Mouse (Mus musculus) left cerebral cortex, adult 11 months (tissue): ENCODE measurements at regions not wholly inside any gene's neighbourhood (a gene's known extent, or its start where the extent isn't known, plus 50 kb on each side); places are given as distances from the start of the nearest gene placed in this dataset.
A peak's percentile ranks its signal among the peaks of the same experiment; 100 is the strongest.

Experiments used
- DNase-seq: peaks from one replicate; pipeline ENCODE4 v3.0.0; 2022; ENCODE audit warnings: low spot score

DNA sequence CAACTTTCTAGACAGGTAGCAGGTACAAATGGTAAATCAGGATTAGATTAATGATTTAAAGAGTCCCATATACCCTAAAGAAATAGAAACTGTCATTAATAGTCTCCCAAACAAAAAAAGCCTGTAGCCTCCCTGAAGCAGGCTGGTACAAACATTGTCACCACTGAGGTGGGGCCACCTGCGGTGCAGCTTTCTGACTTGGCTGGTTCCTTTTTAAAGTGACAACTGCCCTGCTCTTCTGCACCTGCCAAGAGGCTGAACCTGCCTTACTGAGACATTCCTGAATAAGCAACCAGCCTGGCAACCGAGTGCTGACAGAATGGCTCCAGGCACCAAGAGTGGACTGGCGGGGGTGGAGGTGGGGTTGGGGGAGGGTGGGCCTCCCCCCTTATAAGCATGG lies 687.0 kb upstream of the Vrk2 start:
- no peak for DNase-seq

DNA sequence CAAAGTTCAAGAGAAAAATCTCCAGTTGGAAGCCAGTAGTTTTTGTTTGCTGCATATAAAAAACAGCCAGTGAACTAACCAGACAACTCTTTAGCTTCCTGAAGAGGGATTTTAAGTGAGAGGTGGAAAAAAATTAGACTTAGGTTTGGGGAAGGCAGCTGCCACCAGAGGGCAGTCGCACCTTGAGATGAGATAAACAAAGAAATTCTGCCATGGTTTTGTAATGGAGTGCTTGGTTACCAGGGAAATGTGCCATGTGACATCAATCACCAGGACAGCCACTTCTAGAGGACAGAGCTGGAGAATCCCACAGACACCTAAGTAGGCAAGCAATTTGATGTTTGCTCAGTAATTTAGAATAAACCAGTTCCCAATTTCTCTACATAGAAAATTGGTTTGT lies 670.5 kb upstream of the Vrk2 start:
- peak; percentile 44 for DNase-seq

DNA sequence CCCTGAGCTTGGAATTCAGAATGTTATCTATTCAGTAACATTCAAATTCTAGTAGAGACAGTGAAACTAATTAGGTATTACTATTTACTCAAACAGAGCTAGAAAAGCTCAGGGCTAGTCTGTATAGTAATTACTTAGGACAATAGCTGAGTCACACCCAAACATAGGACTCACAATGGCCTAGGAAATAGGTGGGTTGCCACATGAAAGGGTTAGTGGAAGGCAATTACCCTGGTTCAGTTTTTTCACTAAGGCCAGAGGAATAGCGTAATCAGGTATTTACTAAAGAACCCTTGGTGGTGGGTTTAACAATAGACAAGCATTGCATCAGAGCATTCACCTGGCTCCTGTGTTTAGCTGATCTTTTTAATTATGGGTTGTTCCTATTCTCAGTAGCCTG lies 664.7 kb upstream of the Vrk2 start:
- no peak for DNase-seq

DNA sequence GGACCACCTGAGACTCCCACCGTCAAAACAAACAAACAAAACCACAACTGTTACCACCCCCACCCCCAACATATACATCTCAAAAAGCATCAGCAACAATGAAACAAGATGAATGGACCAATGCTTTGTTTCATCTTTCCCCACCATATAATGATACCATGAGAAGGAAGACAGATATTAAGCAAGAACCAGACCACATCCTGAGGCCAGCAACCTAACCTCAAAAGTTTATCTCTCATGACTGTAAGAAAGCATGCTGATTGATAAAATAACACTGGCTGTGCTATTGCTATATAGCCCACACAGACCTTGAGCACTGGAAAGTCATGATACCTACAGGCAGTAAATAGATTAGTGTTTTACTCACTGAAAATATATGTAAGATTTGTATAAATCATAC lies 642.1 kb upstream of the Vrk2 start:
- no peak for DNase-seq

DNA sequence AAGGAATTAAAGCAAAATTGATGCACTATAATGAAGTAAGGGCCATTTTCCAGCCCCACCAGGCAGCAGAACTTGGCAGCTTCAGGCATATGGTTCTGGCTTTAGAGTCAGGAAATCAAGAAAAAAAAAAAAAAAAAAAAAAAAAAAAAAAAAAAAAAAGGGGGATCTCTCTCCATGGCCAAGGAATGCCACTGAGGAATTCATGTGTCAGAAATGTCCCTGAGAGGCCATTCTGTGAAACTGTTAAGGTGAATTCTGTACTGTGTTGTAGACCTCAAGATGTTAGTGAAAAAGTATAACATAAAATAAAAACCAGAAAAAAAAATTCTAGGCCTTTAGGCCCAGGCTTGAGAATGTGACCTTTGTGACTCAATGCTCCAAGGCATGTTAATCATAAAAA lies 632.7 kb upstream of the Vrk2 start:
- no peak for DNase-seq

DNA sequence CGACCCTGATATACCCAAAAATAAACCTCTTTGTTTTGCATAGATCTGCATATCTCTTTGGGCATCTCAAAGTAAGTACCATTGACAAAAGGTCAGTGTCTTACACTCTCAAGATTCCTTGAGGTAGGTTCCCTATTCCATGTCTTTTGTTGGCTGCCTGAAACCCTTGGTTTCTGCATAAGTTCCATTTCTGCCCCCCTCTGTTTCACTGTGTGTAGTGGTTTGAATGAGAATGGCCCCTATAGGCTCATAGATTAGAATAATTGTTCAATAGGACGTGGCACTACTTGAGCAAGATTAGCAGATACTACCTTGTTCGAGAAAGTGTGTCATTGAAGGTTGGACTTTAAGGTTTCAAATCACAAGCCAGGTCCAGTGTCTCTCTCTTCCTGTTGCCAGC lies 628.6 kb upstream of the Vrk2 start:
- no peak for DNase-seq

DNA sequence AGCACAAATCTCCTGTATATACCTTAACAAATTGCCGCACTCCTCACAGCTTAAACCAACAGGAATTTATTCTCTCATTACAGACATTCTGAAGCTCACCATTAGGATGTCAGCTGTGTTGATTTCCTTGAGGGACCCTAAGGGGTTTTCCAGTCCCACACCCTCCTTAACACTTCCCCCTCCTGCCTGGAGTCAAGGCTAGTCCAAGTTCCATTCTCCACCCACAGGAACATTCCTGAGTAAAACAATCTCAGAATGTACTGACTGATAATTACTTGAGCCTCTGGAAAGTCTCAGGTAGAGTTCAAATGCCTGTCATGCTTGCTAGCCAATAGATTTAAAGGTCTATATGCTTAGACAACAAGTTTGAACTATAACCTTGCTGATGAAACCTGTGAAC lies 628.2 kb upstream of the Vrk2 start:
- no peak for DNase-seq

DNA sequence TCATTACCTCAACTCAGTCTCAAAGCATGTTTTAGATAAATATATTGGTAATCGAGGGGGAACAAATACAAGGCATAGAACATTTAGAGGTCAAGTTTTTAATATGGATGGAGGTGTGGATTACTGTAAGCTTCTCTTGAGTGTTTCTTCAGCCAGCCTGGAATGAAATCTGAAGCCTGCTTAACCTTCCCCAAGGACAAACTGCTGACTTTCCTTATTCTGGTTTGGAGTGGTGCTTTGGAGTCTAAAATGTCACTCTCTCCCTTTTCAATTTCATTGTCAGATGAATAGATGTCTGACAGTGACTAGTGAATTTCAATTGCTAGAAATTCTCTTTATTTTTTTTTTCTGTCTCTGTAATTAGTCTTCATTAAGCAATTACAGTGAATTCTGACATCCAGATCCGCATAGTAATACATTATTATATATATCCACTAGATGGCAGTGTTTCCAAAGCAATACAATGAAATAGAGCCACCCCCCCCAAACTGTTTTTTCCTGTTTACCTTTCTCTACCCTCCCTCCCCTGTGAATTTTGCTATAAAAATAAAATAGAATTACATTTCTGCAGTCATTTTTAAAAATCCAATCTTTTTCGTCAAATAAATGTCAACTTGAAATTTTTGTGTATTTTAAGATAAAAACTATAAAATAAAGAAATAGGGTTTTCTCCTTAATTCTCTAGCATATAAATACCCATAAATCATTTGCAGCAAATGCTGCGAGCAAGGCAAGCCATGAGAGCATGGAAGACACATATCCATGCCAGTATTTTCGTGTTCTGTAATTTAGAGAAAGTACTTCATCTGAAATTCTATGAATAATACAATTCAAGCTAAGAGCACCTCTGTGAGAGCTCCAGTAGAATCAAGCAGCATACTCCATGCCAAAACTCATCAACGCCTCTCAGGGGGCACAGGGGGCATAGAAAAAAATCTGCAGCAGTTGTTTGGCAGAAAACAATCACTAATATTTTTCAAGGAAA lies 626.2 kb upstream of the Vrk2 start:
- peak; percentile 1 for DNase-seq

DNA sequence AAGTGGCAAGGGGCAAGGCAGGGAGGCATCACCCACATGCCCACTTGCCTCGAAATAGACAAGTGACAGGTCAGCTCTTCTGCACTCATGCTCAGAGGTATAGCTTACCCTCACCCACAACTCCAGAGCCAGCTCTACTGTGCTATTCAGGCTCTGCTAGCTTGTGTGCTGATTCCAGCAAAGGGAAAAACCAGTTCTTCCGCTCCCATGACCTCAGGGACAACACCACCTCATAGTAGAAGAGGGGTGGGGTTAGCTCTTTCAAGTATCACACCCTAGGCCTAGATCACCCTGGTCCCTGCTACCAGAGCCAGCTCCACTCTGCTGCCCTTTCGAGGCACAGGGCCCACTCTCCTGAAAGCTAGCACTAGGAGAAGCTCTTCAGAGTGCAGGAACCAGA lies 622.0 kb upstream of the Vrk2 start:
- no peak for DNase-seq

DNA sequence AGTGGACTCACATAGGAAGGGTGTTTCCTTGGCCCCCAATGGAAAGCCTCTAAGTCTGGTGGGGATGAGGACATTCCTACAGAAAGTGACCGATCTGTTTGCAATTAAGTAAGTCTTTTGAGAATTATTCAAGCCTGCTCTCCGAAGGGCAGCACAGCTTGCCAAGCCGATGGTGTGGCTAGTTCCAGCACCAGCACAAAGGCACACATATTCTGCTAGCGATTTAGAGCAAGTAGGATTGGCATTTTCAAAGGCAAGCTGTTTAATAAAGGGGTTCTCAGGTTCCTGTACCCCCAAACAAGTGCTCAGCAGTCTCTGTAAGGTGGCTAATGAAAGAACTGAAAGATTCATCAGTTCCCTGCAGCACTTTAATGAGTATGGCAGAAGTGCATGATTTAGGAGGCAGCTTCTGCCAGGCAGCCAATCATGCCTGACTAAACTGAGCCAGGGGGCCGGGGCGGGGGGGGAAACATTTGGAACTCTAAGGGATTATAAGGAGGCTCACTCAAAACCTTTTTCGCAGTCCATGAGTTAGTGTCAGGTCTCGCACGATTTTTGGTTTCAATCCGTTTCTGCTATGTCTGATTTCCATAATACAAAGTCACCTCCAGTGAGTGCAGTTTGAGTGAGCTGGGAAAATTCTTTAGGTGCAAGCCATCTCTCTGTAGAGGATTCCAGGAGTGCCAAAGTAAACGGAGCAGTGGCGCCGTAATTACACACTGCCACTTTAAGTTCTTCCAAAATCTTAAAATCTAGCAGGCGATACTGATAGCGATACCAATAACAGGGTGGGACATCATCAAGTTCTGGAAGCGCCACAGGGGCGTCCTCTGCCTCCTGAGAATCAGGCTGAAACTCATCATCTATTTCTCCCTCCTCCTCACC lies 609.8 kb upstream of the Vrk2 start:
- DNase-seq = no peak

DNA sequence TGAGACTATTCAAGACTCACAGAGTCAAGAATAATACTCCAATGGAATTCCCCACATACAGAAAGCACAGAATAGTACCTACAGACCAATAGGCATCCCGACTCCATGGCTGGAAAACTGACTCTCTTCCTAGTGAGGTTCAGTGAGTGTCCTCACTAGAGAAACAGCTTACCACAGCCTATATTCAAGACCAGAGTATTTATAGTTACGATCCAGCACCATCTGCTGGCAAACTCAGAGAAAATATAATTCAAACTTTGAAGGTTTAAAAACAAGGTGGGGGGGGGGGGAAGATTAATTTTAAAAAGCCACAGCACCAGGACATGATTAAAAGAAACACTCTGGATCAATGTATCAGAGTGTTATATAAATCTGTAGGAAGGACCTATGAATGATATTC lies 590.2 kb upstream of the Vrk2 start:
- no peak for DNase-seq

DNA sequence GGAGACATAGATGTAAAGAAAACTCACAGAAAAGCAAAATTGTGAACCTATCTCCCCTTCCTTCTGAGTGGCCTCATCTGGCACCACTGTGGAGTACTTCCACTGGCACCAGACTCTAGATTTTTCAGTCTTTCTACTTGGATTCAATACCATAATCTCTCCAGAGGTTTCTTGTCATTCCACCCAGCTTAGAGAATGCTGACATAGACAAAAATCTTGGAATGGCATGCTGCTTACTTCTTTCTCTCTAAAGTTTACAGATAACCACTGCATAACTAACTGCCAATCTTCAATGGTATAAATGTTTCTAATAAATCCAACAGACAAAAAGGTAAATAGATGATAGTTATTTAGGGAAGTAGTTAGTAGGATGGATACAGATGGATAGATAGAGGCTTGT lies 589.6 kb upstream of the Vrk2 start:
- DNase-seq = no peak

DNA sequence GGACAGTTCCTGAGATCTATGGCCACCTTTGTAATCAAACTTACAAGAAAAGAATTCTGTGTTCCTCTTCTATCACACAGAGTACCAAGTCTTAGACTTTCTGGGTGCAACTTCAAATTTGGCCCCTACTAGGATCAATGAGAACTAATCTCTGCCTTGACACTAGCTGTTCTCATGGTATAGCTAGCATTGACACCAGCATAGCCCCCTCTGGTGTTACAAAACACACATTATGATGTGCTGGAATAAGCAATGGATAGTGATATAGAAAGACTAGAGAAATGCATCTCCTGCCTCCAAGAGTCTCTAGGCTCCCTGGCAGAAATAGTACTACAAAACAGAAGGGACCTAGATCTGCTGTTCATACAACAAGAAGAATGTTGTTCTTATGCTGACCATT lies 566.6 kb upstream of the Vrk2 start:
- no peak for DNase-seq
